Mouse (Mus musculus) right cerebral cortex, postnatal 4 days (tissue): ENCODE data around the gene Vmn1r117.
"Not testable (repeated sequence)": the region's sequence is repeated elsewhere in the genome, so short reads cannot be mapped to it uniquely, and the experiment has no call there.

ENCODE experiments used
- DNase-seq: peaks from one replicate; pipeline ENCODE4 v3.0.0-alpha.2; 2022

Vmn1r117 gene

DNA sequence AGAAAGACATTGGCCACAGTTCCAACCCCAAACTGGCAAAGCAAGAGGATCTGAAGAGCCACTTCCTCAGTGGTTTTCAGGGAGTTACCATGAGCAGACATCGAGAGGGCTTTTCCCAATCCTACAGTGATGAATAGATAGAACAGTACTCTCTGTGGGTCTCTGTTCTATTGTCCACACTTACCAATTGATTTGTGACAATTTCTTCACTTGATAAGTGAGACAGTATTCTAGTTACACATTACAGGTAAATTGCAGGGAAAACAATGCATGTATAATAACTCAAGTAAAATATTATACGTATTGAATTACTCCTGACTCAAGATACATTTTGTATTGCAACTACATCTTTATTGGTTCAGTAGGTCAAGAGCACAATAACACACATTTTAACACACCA, at the start of gene Vmn1r117:
Vmn1r117 (minus strand) TSS at position 101 of the 400 bp plus-strand sequence.
- DNase-seq, result not testable (repeated sequence)

- DNase-seq, result not testable (repeated sequence)
Measured at GRCm38 (mm10) chr7:20912247-20912646, 28.3 kb upstream of the Vmn1r117 start, which contains the start of gene Vmn1r118. TSS of gene Vmn1r118 (minus strand) at chr7:20912347.

DNA sequence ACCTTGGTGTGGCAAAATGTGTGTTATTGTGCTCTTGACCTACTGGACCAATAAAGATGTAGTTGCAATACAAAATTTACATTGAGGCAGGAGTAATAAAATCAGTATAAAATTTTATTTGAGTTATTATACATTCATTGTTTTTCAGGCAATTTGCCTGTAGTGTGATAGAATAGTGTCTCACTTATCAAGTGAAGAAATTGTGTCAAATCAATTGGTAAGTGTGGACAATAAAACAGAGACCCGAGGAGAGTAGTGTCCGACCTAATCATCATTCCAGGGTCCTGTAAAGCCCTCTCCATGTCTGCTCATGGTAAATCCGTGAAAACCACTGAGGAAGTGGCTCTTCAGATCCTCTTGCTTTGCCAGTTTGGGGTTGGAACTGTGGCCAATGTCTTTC, 12.0 kb downstream of the Vmn1r117 start, which contains the start of gene Vmn1r116:
Vmn1r116 (plus strand) TSS at position 301 of the 400 bp plus-strand sequence.
- DNase-seq, result not testable (repeated sequence)

DNA sequence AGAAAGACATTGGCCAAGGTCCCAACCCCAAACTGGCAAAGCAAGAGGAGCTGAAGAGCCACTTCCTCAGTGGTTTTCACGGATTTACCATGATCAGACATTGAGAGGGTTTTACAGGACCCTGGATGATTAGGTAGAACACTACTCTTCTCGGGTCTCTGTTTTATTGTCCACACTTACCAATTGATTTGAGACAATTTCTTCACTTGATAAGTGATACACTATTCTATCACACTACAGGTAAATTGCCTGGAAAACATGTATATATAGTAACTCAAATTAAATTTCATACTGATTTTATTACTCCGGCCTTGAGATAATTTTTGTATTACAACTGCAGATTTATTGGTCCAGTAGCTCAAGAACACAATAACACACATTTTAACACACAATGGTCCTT, 39.0 kb downstream of the Vmn1r117 start, which contains the start of gene Vmn1r115:
Vmn1r115 (minus strand) TSS at position 101 of the 400 bp plus-strand sequence.
- not testable (repeated sequence) for DNase-seq
